Mouse (Mus musculus) gastrocnemius, postnatal 36 days (tissue): Measurements from ENCODE around the gene Marc1. TPM values are rescaled to one million over a fixed set of nuclear protein-coding genes. Genes with fewer than 3 reads are reported as not detected.

Experiments used
- DNase-seq, 2 experiments: peaks; one replicate each; pipeline ENCODE4 v3.0.0; 2022
- intact Hi-C: fragments of 180-260 bp; cut with DNase I; formaldehyde crosslinking; loops from one replicate; pipeline ENCODE4 v1.15.1; 2025
- microRNA-seq, 2 experiments: library from miRNA; unstranded; fragments of <30 nt; microRNA quantifications; one replicate each; pipeline ENCODE4 v1.2.0; 2021
- total RNA-seq, 2 experiments: library from RNA; stranded (reverse); gene quantifications; 2 replicates each; pipeline ENCODE4 v1.2.3; 2021

Marc1 gene
- total RNA-seq, 2 experiments from 2014 or later = 0.22 to 0.36 TPM

GRCm38 (mm10) chr1:184771891-184772249 is 39.2 kb downstream of the Marc1 start:
- intact Hi-C loops = loop anchor here (1.0 kb wide), 1 partner anchor 506 kb away; no protein-coding TSS in a partner anchor

GRCm38 (mm10) chr1:184771202-184771890 is 39.8 kb downstream of the Marc1 start:
- peak; percentile 74 to 78 for DNase-seq
- intact Hi-C loops = loop anchor here (1.0 kb wide), 1 partner anchor 505 kb away; no protein-coding TSS in a partner anchor

More at GRCm38 (mm10) chr1:184771891-184772249, 39.2 kb downstream of the Marc1 start:
- DNase-seq = no peak

- intact Hi-C loops = no loop called here
- no peak for DNase-seq
Measured at GRCm38 (mm10) chr1:184763866-184764265, 47.2 kb downstream of the Marc1 start.

- DNase-seq = no peak
- intact Hi-C loops = no loop called here
Measured at GRCm38 (mm10) chr1:184762941-184763340, 48.2 kb downstream of the Marc1 start.

GRCm38 (mm10) chr1:184761988-184762387 is 49.1 kb downstream of the Marc1 start:
- intact Hi-C loops = no loop called here
- DNase-seq = no peak

GRCm38 (mm10) chr1:184752671-184753070 is 58.4 kb downstream of the Marc1 start:
- intact Hi-C loops = no loop called here

GRCm38 (mm10) chr1:184750114-184750664 is 60.9 kb downstream of the Marc1 start:
- no peak for DNase-seq
- intact Hi-C loops = no loop called here

More at GRCm38 (mm10) chr1:184752671-184753070, 58.4 kb downstream of the Marc1 start:
- no peak for DNase-seq

- DNase-seq = peak in 1 of 2 experiments; percentile 57
- intact Hi-C loops = no loop called here
Measured at GRCm38 (mm10) chr1:184748692-184749152, 62.4 kb downstream of the Marc1 start.

GRCm38 (mm10) chr1:184737876-184738479 is 73.1 kb downstream of the Marc1 start:
- DNase-seq = peak; percentile 46 to 67
- intact Hi-C loops = loop anchor here (2.0 kb wide), 2 partner anchors 287 to 471 kb away; no protein-coding TSS in a partner anchor

GRCm38 (mm10) chr1:184737228-184737627 is 73.9 kb downstream of the Marc1 start:
- intact Hi-C loops = no loop called here
- peak in 1 of 2 experiments; percentile 6 for DNase-seq

Small RNAs within 50 kb of the gene (microRNA-seq; reads per million reads assigned to microRNA genes)
- 109 to 145 reads per million in 2 experiments for gene Mir1981

Other genes starting within 250 kb of the Marc1 start
- gene Hlx, start 78.7 kb downstream of the Marc1 start, total RNA-seq = 10 to 100 TPM in 1 of 2 experiments, 1 to 10 TPM in 1; 9.6 to 11.6 TPM
- gene Marc2, start 35.1 kb upstream of the Marc1 start, total RNA-seq = 100 to 1,000 TPM; 124 to 142 TPM
- 10 to 100 TPM; 12.0 to 12.4 TPM for gene C130074G19Rik, start 71.9 kb upstream of the Marc1 start, total RNA-seq
- gene Mark1, start 188.3 kb upstream of the Marc1 start, total RNA-seq = 1 to 10 TPM; 1.5 to 3.2 TPM